Mouse (Mus musculus): ENCODE measurements around the gene Nsun4.

The Nsun4 gene

GRCm38 (mm10) chr4:116048130-116048920 is 5.4 kb downstream of the Nsun4 start:
- in situ Hi-C loops (cut with MboI; ENCODE audit: low sequenced_read_pairs): no loop called here

- in situ Hi-C loops (cut with MboI; ENCODE audit: low sequenced_read_pairs): no loop called here
Observed at GRCm38 (mm10) chr4:116047681-116048080, 6.0 kb downstream of the Nsun4 start.

DNA sequence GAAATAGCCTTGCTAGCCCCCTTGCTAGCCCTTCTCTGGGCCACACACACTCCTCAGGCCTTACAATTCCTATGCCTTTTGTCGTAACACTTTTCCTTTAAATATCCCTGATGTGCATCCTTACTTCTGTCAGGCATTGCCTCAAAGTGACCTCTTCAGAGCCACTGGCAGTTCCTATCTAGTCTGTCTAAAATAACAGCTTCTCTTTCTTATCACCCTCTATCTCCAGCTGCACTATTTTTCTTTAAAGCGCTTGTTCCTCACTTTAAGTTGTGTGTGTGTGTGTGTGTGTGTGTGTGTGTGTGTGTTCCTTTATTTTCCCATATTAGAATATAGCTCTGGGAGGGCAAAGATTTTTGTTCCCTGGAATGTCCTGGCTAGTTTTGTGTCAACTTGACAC is 7.1 kb downstream of the Nsun4 start:
- in situ Hi-C loops (cut with MboI; ENCODE audit: low sequenced_read_pairs): no loop called here

- in situ Hi-C loops (cut with MboI; ENCODE audit: low sequenced_read_pairs): no loop called here
Observed at GRCm38 (mm10) chr4:116042186-116042585, 11.5 kb downstream of the Nsun4 start.

DNA sequence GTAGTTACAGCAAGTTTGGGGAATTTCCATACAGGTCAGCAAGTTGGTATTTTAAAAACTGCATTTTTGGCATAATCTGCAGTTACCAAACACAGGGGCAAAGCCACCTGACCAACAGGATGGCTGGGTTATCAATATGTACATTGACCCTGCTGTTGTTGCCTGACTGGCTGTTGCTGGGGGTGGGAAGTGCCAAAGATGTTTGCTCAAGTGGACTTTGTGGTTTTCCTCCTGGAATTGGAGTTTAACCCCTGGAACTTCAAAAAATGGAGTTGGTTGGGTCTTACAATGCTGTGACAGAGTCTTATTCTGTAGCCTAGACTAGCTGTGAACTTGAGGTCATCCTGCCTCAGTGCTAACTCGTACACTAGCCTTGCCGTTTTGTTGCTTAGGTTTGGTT is 13.2 kb downstream of the Nsun4 start:
- in situ Hi-C loops (cut with MboI; ENCODE audit: low sequenced_read_pairs): no loop called here

DNA sequence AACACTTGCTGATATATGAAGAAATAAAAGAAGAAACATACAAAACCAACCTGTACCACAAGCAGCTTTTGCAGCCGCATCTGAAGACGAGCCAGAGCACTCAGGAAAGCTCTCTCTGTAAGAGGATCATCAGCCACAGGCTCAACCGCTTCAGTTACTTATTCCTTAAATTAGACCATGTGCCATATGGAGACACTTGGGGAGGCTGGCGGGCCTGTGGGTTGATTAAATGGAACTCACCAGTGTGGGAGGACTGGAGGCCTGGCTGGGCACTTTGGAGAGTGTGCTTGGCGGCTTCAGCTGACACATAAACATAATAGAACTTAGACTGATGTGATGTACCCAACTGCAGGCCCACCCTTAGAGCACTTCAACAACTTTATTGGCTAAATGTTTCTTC is 20.3 kb downstream of the Nsun4 start:
- in situ Hi-C loops (cut with MboI; ENCODE audit: low sequenced_read_pairs): no loop called here

DNA sequence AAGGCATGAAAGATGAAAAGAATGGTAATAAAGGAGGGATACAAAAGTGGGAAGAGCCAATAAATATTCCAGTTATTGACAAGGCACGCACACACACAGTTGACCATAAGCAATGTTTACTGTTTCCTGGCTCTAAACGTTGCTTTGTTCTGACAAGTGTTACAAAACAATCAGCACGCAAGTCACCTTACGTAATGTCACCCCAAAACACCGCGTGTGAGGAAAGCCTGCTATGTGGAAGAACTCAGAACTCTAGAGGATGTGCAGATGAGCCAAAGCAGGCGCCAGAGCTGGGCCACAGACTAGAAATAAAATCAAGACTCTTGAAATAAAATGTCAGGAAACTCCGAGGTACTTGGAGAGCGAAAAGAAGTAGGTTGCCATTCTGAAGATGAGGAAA is 20.8 kb downstream of the Nsun4 start:
- in situ Hi-C loops (cut with MboI; ENCODE audit: low sequenced_read_pairs): no loop called here

- in situ Hi-C loops (cut with MboI; ENCODE audit: low sequenced_read_pairs): no loop called here
Observed at GRCm38 (mm10) chr4:116017902-116018746, 35.6 kb downstream of the Nsun4 start, which contains the start of gene Faah. Gene Faah, minus strand, starts transcription at chr4:116017926.

DNA sequence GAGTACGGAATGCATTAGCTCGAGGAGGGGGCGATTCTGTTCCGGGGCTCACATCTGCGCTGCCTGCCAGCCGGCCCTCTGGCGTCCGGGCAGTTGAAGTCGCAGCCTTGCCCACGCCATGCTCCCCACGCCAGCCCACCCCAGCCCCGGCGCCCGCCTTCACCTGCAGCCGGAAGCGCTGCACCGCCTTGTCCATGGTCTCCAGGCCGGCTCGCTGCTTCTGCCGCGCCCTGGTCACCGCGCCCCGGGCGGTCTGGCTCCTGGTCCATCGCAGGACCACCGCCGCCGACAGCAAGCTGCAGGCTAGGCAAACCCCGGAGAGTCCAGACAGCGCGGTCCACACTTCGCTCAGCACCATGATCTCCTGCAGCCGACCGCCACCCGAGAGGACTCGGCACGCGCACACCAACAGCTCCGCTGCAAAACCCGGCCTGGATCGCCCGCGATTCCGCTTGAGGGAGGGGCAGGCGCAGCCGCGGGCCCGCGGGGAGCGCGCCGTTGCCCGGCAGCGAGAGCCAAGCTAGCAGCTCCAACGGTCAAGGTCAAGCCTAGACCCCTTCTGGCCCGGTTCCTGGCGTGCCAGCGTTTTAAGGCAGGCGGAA is 36.3 kb downstream of the Nsun4 start:
- in situ Hi-C loops (cut with MboI; ENCODE audit: low sequenced_read_pairs): no loop called here

DNA sequence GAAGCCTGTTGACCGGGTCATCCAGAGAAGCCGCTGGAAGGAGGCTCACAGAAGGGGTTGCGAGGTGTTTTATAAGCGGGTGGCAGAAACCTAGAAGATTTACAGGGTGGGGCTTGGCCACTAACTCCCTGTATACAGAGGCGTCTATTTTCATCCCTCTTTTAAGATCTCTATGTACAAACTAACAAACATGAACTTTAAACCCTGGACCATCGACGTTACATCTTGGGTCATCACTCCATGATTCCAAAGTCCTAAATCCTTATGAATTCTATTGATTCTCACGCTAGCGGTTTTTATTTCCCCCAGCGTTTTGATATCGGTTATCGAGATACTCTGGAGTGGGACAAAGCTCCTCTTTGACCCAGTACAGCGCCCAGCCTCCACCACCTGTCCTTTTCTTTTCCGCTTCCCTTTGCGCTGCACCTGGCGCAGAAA is 36.8 kb downstream of the Nsun4 start:
- in situ Hi-C loops (cut with MboI; ENCODE audit: low sequenced_read_pairs): no loop called here

DNA sequence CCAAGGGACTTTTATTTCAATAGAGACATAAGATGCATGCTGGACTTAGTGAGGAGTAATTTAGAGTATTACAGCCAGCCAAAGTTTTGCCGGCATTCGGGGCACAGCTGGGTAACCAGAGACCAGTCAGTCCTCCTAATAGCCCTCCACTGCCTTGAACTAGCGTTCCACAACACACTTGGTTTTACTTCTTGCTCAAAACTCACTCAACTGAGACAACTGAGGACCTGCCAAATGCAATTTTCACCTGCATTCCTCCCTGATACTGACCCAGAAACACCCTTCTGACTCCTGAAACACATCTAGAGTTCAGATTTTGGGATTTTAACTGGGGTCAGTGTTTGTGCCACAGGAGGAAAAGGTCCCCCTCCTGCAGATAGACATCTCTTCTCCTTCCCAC is 37.3 kb downstream of the Nsun4 start:
- in situ Hi-C loops (cut with MboI; ENCODE audit: low sequenced_read_pairs): no loop called here

DNA sequence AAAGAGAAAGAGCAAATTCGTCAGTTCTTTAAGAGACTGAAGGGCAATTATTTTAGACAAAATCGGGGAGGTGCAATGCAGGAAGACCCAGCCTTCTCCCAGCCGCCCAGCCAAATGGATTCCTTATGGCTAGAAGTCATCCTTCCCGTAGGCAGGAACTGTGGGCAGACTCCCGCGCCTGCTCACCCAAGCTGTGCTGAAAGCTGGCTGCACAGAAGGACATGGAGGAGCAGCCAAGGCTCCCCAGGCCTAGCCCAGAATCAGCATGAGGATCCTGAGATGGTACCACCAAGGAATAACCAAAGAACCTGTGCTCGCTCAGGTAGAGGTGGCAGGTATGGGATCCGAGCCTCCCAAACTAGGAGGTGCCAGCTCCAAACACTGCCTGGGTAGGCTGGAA is 37.7 kb downstream of the Nsun4 start:
- in situ Hi-C loops (cut with MboI; ENCODE audit: low sequenced_read_pairs): no loop called here

DNA sequence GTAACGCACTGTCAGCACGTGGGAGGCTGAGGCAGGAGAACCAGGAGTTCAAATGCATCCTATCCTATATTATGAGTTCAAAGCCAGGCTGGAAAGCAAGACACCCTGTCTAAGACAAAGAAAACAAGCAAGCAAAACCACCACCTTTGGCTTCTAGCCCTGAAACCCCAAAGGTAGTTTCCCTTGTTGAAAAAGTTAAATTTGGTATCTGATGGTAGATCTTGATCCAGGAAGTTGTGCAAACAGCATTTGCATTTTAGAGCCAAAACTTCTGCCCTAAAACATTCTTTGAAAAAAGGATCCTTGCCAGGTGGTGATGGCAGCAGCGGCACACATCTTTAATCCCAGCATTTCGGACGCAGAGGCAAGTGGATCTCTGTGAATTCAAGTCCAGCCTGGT is 38.2 kb downstream of the Nsun4 start:
- in situ Hi-C loops (cut with MboI; ENCODE audit: low sequenced_read_pairs): no loop called here

GRCm38 (mm10) chr4:116010186-116010585 is 43.5 kb downstream of the Nsun4 start:
- in situ Hi-C loops (cut with MboI; ENCODE audit: low sequenced_read_pairs): no loop called here

GRCm38 (mm10) chr4:116001206-116001605 is 52.5 kb downstream of the Nsun4 start:
- in situ Hi-C loops (cut with MboI; ENCODE audit: low sequenced_read_pairs): no loop called here

DNA sequence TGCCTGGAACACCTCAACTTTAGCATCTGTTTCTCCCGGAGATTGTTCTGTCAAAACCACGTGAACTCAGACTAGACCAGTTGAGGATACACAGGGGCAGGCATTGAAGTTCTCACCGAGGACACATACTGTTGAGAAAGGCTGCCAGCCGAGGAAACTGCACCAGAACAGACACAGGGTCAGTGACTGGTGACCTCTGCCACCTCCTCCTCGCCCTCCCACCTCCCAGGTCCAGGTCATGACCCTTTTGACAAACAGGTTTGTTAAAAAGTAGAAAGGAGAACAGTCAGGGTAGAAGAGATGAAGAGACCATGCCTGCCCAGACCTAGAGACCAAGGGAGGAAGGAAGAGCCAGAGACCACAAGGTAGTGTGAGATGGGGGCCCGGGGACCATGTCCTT is 53.0 kb downstream of the Nsun4 start:
- in situ Hi-C loops (cut with MboI; ENCODE audit: low sequenced_read_pairs): no loop called here

- in situ Hi-C loops (cut with MboI; ENCODE audit: low sequenced_read_pairs): no loop called here
Observed at GRCm38 (mm10) chr4:115996729-115997128, 56.9 kb downstream of the Nsun4 start.

- in situ Hi-C loops (cut with MboI; ENCODE audit: low sequenced_read_pairs): no loop called here
Observed at GRCm38 (mm10) chr4:115995376-115995730, 58.3 kb downstream of the Nsun4 start.

DNA sequence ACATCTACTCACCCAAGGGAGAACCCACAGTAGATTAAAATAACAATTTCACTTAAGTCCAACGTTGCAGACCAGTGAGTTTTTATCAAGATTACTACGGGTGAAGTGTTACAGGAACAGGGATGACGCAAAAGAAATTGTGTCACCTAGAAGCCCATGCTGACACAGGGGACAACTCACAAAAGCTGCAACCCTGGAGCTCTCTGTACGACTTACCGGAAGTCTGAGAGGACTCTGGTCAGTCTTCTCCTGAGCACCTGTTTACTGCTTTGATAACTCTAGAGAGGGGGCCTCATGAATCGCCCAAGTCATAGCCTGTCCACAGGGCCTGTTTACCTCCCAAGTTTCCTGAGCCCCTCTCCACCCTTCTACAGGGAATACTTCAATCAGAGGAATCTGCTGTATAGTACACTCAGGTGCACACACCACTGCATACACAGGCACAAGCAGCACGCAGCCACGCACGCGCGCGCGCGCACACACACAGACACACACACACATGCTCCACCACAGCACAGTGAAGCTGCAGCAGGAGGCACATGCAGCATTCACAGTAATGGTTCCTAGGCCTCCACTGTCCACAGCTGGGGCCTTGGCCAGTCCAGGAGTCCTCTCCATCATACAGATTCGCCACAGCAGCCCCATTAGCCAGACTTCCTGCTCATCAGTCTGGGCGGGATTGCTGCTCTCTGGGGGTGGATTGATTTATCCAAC is 58.9 kb downstream of the Nsun4 start:
- in situ Hi-C loops (cut with MboI; ENCODE audit: low sequenced_read_pairs): no loop called here

DNA sequence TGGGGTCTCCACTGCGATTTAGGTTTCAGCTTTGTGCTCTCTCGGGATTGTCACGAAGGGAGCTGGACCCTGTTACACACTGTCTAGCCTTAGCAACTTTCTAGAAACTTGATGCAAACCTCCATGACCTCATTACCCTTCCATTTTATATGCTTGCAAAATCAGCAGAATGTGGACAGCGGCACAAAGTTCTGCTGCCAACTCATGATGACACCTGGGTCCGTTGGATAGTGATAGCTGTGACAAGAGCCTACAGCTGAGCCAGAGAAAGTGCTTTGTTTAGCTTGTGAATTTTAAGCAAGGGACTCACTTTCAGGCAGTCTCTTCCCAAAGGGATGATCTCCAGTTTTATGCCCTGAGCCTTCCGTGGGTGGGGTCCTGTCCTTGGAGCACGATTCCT is 64.3 kb downstream of the Nsun4 start:
- in situ Hi-C loops (cut with MboI; ENCODE audit: low sequenced_read_pairs): loop anchor here (10.0 kb wide), 2 partner anchors 85 to 255 kb away; partner anchors contain the start of gene Efcab14

Data from CH12F3 (cell line).